Mouse (Mus musculus) liver (tissue): ENCODE measurements around the gene Fkbp14.

Source experiments
- DNase-seq: peaks from one replicate; pipeline ENCODE4 v3.0.0-alpha.2; 2020; ENCODE audit warnings: mixed read lengths

Gene Fkbp14

GRCm38 (mm10) chr6:54587683-54588082, 9.4 kb downstream of the Fkbp14 start:
- no peak for DNase-seq

- no peak for DNase-seq
Observed at GRCm38 (mm10) chr6:54586911-54587310, 10.2 kb downstream of the Fkbp14 start.

GRCm38 (mm10) chr6:54586175-54586574, 10.9 kb downstream of the Fkbp14 start:
- DNase-seq = peak; percentile 21

- DNase-seq = no peak
Observed at GRCm38 (mm10) chr6:54573218-54573955, 23.7 kb downstream of the Fkbp14 start.

- DNase-seq = no peak
Observed at GRCm38 (mm10) chr6:54569776-54570175, 27.3 kb downstream of the Fkbp14 start.

GRCm38 (mm10) chr6:54566546-54566919, 30.6 kb downstream of the Fkbp14 start:
- DNase-seq = no peak

- DNase-seq = peak; percentile 54
Observed at GRCm38 (mm10) chr6:54565665-54566545, 31.2 kb downstream of the Fkbp14 start, which contains the start of gene Scrn1. Gene Scrn1, minus strand, starts transcription at chr6:54566489.

- no peak for DNase-seq
Observed at GRCm38 (mm10) chr6:54565012-54565411, 32.1 kb downstream of the Fkbp14 start.

GRCm38 (mm10) chr6:54564506-54564991, 32.6 kb downstream of the Fkbp14 start:
- DNase-seq = no peak

- no peak for DNase-seq
Observed at GRCm38 (mm10) chr6:54563561-54563960, 33.5 kb downstream of the Fkbp14 start.

GRCm38 (mm10) chr6:54562018-54562809, 34.9 kb downstream of the Fkbp14 start:
- no peak for DNase-seq

GRCm38 (mm10) chr6:54558466-54558865, 38.6 kb downstream of the Fkbp14 start:
- no peak for DNase-seq

GRCm38 (mm10) chr6:54557671-54558070, 39.4 kb downstream of the Fkbp14 start:
- no peak for DNase-seq

GRCm38 (mm10) chr6:54555816-54556215, 41.3 kb downstream of the Fkbp14 start:
- no peak for DNase-seq

- DNase-seq = no peak
Observed at GRCm38 (mm10) chr6:54554341-54555110, 42.6 kb downstream of the Fkbp14 start.

GRCm38 (mm10) chr6:54553632-54554031, 43.5 kb downstream of the Fkbp14 start:
- DNase-seq = no peak

GRCm38 (mm10) chr6:54552721-54553413, 44.2 kb downstream of the Fkbp14 start:
- no peak for DNase-seq

- DNase-seq = no peak
Observed at GRCm38 (mm10) chr6:54550801-54551323, 46.2 kb downstream of the Fkbp14 start.

- DNase-seq = no peak
Observed at GRCm38 (mm10) chr6:54549311-54549710, 47.8 kb downstream of the Fkbp14 start.

GRCm38 (mm10) chr6:54548314-54549019, 48.6 kb downstream of the Fkbp14 start:
- DNase-seq = no peak

- no peak for DNase-seq
Observed at GRCm38 (mm10) chr6:54543646-54544045, 53.5 kb downstream of the Fkbp14 start.
